Mouse (Mus musculus) liver, embryonic 11.5 days (tissue): Measurements from ENCODE around the gene Tmco1. TPM values are rescaled to one million over a fixed set of nuclear protein-coding genes. Genes with fewer than 3 reads are reported as not detected.

Experiments used
- ATAC-seq: fragments of 200-750 bp; cut with Nextera tagmentation; replicated peaks from 2 replicates; pipeline ENCODE4 v1.8.0; 2017; ENCODE audit warnings: moderate number of reproducible peaks, mild to moderate bottlenecking, moderate TSS enrichment, moderate library complexity; ENCODE audit not compliant: low FRiP score
- DNase-seq: peaks from one replicate; pipeline ENCODE4 v3.0.0-alpha.2; 2017; ENCODE audit warnings: low spot score
- H3K27ac ChIP-seq: fragments of 300-500 bp; sonication (generic); 2 replicates; pipeline ENCODE4 v1.5.1; 2014; ENCODE audit warnings: mild to moderate bottlenecking, low read depth, low read length, control low read depth
- H3K27me3 ChIP-seq: fragments of 300-500 bp; sonication (generic); replicated peaks from 2 replicates; pipeline ENCODE4 v1.6.1; 2014; ENCODE audit warnings: low read length, mixed read lengths; ENCODE audit not compliant: control insufficient read depth, insufficient read depth
- H3K36me3 ChIP-seq: fragments of 300-500 bp; sonication (generic); 2 replicates; pipeline ENCODE4 v1.6.1; 2014; ENCODE audit warnings: mild to moderate bottlenecking, low read length, moderate library complexity, mixed read lengths; ENCODE audit not compliant: control insufficient read depth, insufficient read depth
- H3K4me1 ChIP-seq: fragments of 300-500 bp; sonication (generic); replicated peaks from 2 replicates; pipeline ENCODE4 v1.6.1; 2014; ENCODE audit warnings: low read length, mixed read lengths; ENCODE audit not compliant: control insufficient read depth, insufficient read depth
- H3K4me2 ChIP-seq: fragments of 300-500 bp; sonication (generic); 2 replicates; pipeline ENCODE4 v1.6.1; 2014; ENCODE audit warnings: mild to moderate bottlenecking, control low read depth, moderate library complexity
- H3K4me3 ChIP-seq: fragments of 300-500 bp; sonication (generic); 2 replicates; pipeline ENCODE4 v1.5.1; 2014; ENCODE audit warnings: low read depth, low read length, control low read depth
- H3K9ac ChIP-seq: fragments of 300-500 bp; sonication (generic); 2 replicates; pipeline ENCODE4 v1.6.1; 2014; ENCODE audit warnings: low read depth, low read length, control low read depth
- H3K9me3 ChIP-seq: fragments of 300-500 bp; sonication (generic); 2 replicates; pipeline ENCODE4 v1.6.1; 2016; ENCODE audit warnings: low read length, inconsistent platforms, mixed read lengths; ENCODE audit not compliant: control insufficient read depth
- WGBS: fragments of 180-500 bp; shearing (Covaris S2); extraction: QIAGEN DNeasy Blood & Tissue Kit; methylation state at CpG from one replicate; pipeline ENCODE4 v1.1.7; 2014; 5-methylcytosine and 5-hydroxymethylcytosine counted together
- microRNA-seq: library from miRNA; unstranded; fragments of <30 nt; microRNA quantifications from one replicate; pipeline ENCODE4, GENCODE M21; 2017; ENCODE audit warnings: borderline number of aligned reads
- polyA plus RNA-seq: library from polyadenylated mRNA; unstranded; fragments of >200 nt; fragmentation: Nextera tagmentation; extraction: Ambion mirVana; gene quantifications from 2 replicates; pipeline ENCODE4 v1.2.1, GENCODE M21; 2014

Tmco1 gene
- polyA plus RNA-seq, 1 experiment from 2014 or later, result 104 TPM

DNA sequence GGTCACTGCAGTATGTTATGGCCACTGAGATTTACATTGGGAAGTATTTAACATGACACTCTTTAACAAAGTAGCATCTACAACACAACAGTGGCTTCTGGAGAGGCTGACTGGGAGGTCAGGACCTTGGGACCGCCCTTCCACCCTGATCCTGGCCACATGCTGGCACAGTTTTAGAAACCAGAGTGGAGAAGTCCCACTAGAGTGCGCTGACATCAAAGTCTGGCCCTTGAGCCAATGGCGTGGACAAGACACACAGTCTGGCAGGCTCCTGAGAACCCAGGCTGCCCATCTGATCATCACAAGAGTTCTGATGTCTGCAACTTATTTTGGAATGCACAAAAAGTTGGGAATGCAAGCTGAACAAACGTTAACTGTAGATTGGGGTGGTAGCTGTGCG lies 71.6 kb downstream of the Tmco1 start:
- Histone ChIP-seq H3K9ac (no peak overlapping the region), H3K36me3 (peaks cover 8% of the 10 kb centered on the region), H3K27me3 (no peaks in the 10 kb centered on the region), H3K4me1 (peaks cover 27% of the 10 kb centered on the region), H3K9me3 (no peaks in the 10 kb centered on the region), H3K4me3 (no peak overlapping the region), H3K4me2 (no peak overlapping the region), H3K27ac (no peak overlapping the region)
- DNase-seq (no peak), ATAC-seq (no peak)
- 81% methylated on average over 5 of the region's 5 CpGs for WGBS

- H3K4me1 ChIP-seq, result peaks cover 28% of the 10 kb centered on the region
- no peak for ATAC-seq
- no peak overlapping the region for H3K9ac ChIP-seq
- no peak overlapping the region; the same call in 1 of the 2 replicates for H3K27ac ChIP-seq
- H3K36me3 ChIP-seq, result peaks cover 8% of the 10 kb centered on the region
- no peaks in the 10 kb centered on the region for H3K9me3 ChIP-seq
- no peaks in the 10 kb centered on the region for H3K27me3 ChIP-seq
- 87% methylated on average over 2 of the region's 2 CpGs for WGBS
- no peak for DNase-seq
- H3K4me3 ChIP-seq, result no peak overlapping the region
- no peak overlapping the region for H3K4me2 ChIP-seq
Measured at GRCm38 (mm10) chr1:167380223-167380622, 72.0 kb downstream of the Tmco1 start.

- no peak overlapping the region for H3K4me2 ChIP-seq
- H3K27ac ChIP-seq, result no peak overlapping the region
- H3K36me3 ChIP-seq, result peaks cover 2% of the 10 kb centered on the region
- no peak for ATAC-seq
- 78% methylated on average over 8 of the region's 8 CpGs for WGBS
- no peak overlapping the region for H3K4me3 ChIP-seq
- H3K4me1 ChIP-seq, result peaks cover 35% of the 10 kb centered on the region
- DNase-seq, result no peak
- no peaks in the 10 kb centered on the region for H3K27me3 ChIP-seq
- H3K9me3 ChIP-seq, result no peaks in the 10 kb centered on the region
- no peak overlapping the region for H3K9ac ChIP-seq
Measured at GRCm38 (mm10) chr1:167381050-167382015, 73.2 kb downstream of the Tmco1 start.

DNA sequence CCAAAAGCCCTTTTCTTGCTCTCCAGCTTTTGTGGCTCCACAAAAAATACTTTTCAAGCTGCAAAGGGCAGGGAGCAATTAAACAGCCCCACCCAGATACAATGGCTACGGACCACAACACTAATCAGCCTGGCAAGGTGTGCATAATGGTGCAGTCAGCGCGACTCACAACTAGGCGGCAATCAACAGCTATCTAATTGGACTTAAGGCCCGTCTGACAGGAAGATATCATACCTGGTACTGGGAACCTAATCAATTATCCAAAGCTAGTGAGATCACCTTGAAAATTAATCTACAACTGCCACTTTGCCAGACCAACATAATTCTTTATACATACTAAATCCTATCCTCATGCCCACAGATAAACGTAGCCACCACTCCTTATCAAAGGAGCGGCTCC lies 74.1 kb downstream of the Tmco1 start:
- ATAC-seq, result no peak
- H3K4me2 ChIP-seq, result peak overlapping the region; percentile 59
- DNase-seq, result no peak

DNA sequence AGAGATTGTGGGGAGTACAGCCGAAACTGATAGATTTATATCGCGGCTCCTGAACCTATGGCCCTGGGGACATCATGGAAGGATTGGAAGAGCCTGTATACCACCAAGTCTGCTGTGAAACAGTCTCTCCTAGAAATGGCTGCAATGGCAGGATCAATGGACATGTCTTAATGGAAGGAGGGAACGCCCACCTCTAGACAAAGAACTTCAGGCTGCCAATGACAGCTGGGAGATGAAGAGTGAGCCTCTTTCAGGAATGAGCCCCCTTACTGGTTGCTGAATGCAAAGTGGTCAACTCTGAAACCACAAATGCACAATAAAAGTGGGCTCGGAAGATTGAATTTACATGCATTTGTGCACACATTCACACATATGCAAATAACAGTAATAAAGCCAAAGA lies 74.6 kb downstream of the Tmco1 start:
- no peaks in the 10 kb centered on the region; the same call in 1 of the 2 replicates for H3K36me3 ChIP-seq
- H3K27ac ChIP-seq, result peak overlapping the region; percentile 55; the same call in 1 of the 2 replicates
- no peaks in the 10 kb centered on the region for H3K9me3 ChIP-seq
- H3K4me3 ChIP-seq, result no peak overlapping the region
- peak overlapping the region; percentile 27; the same call in 1 of the 2 replicates for H3K9ac ChIP-seq
- DNase-seq (no peak), ATAC-seq (no peak)
- WGBS, result 73% methylated on average over 5 of the region's 5 CpGs
- peak overlapping the region; percentile 59 for H3K4me2 ChIP-seq
- peaks cover 43% of the 10 kb centered on the region for H3K4me1 ChIP-seq
- no peaks in the 10 kb centered on the region for H3K27me3 ChIP-seq

More for the DNA sequence above, 74.1 kb downstream of the Tmco1 start:
- Histone ChIP-seq H3K27ac (peak overlapping the region; percentile 55; the same call in 1 of the 2 replicates), H3K4me3 (no peak overlapping the region), H3K9me3 (no peaks in the 10 kb centered on the region), H3K9ac (0 out of 2 replicates have a peak overlapping the region, but pooled peaks have one; percentile 27), H3K36me3 (no peaks in the 10 kb centered on the region; the same call in 1 of the 2 replicates), H3K27me3 (no peaks in the 10 kb centered on the region), H3K4me1 (peaks cover 40% of the 10 kb centered on the region)
- WGBS, result 57% methylated on average over 7 of the region's 7 CpGs

GRCm38 (mm10) chr1:167383178-167383577 lies 75.0 kb downstream of the Tmco1 start:
- WGBS, result 76% methylated on average over 5 of the region's 5 CpGs
- Histone ChIP-seq H3K9me3 (no peaks in the 10 kb centered on the region), H3K27me3 (no peaks in the 10 kb centered on the region), H3K4me3 (peak overlapping the region; percentile 6; the same call in 1 of the 2 replicates), H3K27ac (peak overlapping the region; percentile 83), H3K4me1 (peaks cover 46% of the 10 kb centered on the region), H3K4me2 (peak overlapping the region; percentile 59), H3K9ac (peak overlapping the region; percentile 49), H3K36me3 (no peaks in the 10 kb centered on the region; the same call in 1 of the 2 replicates)
- DNase-seq (no peak), ATAC-seq (no peak)

Small RNAs within 50 kb of the gene (microRNA-seq; reads per million reads assigned to microRNA genes)
- gene Gm25911 (19.0 reads per million, percentile 30 among the genes with 10 or more reads in this experiment), gene Mir6347 (not detected)

Other genes starting within 250 kb of the Tmco1 start
- 144 and 156 TPM in 2 replicates for gene Uck2, start 23.1 kb upstream of the Tmco1 start, polyA plus RNA-seq
- 112 and 129 TPM in 2 replicates for gene Aldh9a1, start 41.6 kb downstream of the Tmco1 start, polyA plus RNA-seq
- 242 and 253 TPM in 2 replicates for gene Mgst3, start 85.5 kb downstream of the Tmco1 start, polyA plus RNA-seq
- gene Lrrc52, start 158.4 kb downstream of the Tmco1 start, polyA plus RNA-seq, result 0.19 and 0.21 TPM in 2 replicates